Mouse (Mus musculus): ENCODE measurements around the gene Fam216a. TPM values are rescaled to one million over a fixed set of nuclear protein-coding genes. Genes with fewer than 3 reads are reported as not detected.
A peak's percentile ranks its signal among the peaks of the same experiment; 100 is the strongest.

Fam216a gene
- polyA plus RNA-seq, 1 experiment from 2014 or later: 13.7 TPM

DNA sequence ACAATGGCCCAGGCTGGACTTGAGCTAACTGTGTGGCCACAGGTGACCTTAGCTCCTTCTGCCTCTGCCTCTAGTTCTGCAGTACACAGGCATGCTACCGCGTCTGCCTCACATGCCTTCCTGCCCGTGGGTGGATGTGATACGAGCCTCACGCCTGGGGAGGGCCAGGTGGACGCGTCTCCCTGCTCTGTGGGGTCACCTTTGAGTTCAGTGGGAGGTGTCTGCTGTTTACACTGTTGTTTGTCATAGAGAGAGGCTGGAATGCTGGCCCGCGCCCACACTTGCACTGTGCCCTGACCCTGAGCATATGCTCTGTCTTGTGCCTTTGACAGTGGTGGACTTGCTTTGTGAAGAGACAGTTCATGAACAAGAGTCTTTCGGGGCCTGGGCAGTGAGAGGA lies 33.4 kb upstream of the Fam216a start:
- WGBS (ENCODE audit: insufficient replicate concordance): 78% methylated on average over 10 of the region's 10 CpGs
- peaks cover 36% of the 10 kb centered on the region for H3K36me3 ChIP-seq (ENCODE audit: control insufficient read depth, insufficient read depth)
- peak; percentile 74 for ATAC-seq (ENCODE audit: low read depth)

DNA sequence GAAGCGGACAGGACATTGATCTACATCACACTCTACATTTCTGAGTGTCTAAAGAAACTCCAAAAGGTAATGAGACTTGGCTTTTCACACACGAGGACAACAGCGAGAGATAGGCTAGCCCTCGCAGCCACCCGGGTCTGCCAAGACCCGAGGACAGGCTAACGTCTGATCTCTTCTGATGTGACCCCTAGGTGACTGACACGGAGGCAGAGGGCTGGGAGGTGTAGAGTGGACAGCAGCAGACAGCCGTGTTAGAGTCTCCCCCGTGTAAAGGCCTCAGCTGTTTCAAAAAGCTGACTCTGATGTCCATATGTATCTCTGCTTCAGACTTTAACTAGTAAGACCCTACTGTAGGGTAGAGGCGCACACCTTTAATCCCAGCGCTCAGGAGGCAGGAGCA lies 31.2 kb upstream of the Fam216a start:
- no peak overlapping the region for H3K9ac ChIP-seq (ENCODE audit: low read depth, low read length)
- ATAC-seq (ENCODE audit: low read depth): no peak
- 90% methylated on average over 12 of the region's 12 CpGs for WGBS (ENCODE audit: insufficient replicate concordance)
- H3K9me3 ChIP-seq (replicated peaks; ENCODE audit: control insufficient read depth, low read length): no peaks in the 10 kb centered on the region
- H3K4me1 ChIP-seq (ENCODE audit: control insufficient read depth, low read depth, low read length): no peaks in the 10 kb centered on the region
- no peak overlapping the region for H3K4me3 ChIP-seq (ENCODE audit: low read depth, low read length)
- peaks cover 41% of the 10 kb centered on the region for H3K36me3 ChIP-seq (ENCODE audit: control insufficient read depth, insufficient read depth)
- no peak overlapping the region for H3K27ac ChIP-seq (ENCODE audit: low read length)
- H3K27me3 ChIP-seq (ENCODE audit: control insufficient read depth, insufficient read depth, low read depth, low read length): no peaks in the 10 kb centered on the region
- H3K4me2 ChIP-seq (ENCODE audit: low read depth, low read length): no peak overlapping the region

More for the DNA sequence above, 33.4 kb upstream of the Fam216a start:
- Histone ChIP-seq H3K4me3 (ENCODE audit: low read depth, low read length) (no peak overlapping the region), H3K9me3 (replicated peaks; ENCODE audit: control insufficient read depth, low read length) (no peaks in the 10 kb centered on the region; the same call in 1 of the 2 replicates), H3K4me2 (ENCODE audit: low read depth, low read length) (no peak overlapping the region), H3K9ac (ENCODE audit: low read depth, low read length) (no peak overlapping the region), H3K4me1 (ENCODE audit: control insufficient read depth, low read depth, low read length) (no peaks in the 10 kb centered on the region), H3K27me3 (ENCODE audit: control insufficient read depth, insufficient read depth, low read depth, low read length) (no peaks in the 10 kb centered on the region), H3K27ac (ENCODE audit: low read length) (no peak overlapping the region)

DNA sequence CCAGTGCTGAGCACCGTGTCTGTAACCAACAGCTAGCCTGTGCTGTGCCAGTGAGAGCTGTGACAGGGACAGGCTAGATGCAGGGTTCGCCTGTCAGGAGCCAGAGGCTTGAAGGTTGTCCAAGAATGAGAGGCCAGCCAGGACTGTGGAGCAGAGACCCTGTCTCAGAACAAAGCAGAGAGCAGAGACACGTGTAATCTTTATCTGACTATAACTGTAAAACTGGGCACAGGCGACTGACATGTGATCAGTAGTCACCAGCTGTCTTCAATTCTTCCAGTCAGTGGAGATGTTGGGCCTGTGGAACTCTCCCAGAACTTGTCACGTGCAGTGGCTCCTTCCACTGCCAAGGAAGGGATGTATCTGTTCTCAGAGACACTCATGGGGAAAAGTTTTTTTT lies 30.6 kb upstream of the Fam216a start:
- no peak for ATAC-seq (ENCODE audit: low read depth)
- Histone ChIP-seq H3K4me1 (ENCODE audit: control insufficient read depth, low read depth, low read length) (no peaks in the 10 kb centered on the region), H3K9me3 (replicated peaks; ENCODE audit: control insufficient read depth, low read length) (no peaks in the 10 kb centered on the region), H3K9ac (ENCODE audit: low read depth, low read length) (no peak overlapping the region), H3K27me3 (ENCODE audit: control insufficient read depth, insufficient read depth, low read depth, low read length) (no peaks in the 10 kb centered on the region), H3K27ac (ENCODE audit: low read length) (no peak overlapping the region), H3K4me2 (ENCODE audit: low read depth, low read length) (no peak overlapping the region), H3K36me3 (ENCODE audit: control insufficient read depth, insufficient read depth) (peaks cover 41% of the 10 kb centered on the region), H3K4me3 (ENCODE audit: low read depth, low read length) (no peak overlapping the region)
- WGBS (ENCODE audit: insufficient replicate concordance): 69% methylated on average over 5 of the region's 5 CpGs

DNA sequence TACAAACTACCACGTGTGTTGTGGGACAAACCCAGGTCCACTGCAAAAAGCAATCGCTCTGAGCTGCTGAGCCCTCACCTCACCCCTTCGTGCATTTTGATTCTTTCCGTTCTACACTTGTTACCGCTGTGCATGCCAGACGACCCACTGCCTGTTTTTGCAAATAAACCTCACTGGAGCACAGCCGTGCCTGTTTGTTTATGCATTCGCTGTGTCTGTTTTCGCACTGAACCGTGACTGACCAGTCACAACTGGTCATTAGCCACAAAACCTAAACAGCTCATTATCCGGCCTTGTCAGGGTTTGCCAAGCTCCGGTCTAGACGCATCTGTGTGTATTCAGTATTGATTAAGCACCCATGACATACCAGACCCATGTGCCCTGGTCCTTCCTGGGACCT lies 30.0 kb upstream of the Fam216a start:
- Histone ChIP-seq H3K9ac (ENCODE audit: low read depth, low read length) (no peak overlapping the region), H3K4me3 (ENCODE audit: low read depth, low read length) (no peak overlapping the region), H3K4me2 (ENCODE audit: low read depth, low read length) (no peak overlapping the region), H3K36me3 (ENCODE audit: control insufficient read depth, insufficient read depth) (peaks cover 41% of the 10 kb centered on the region), H3K9me3 (replicated peaks; ENCODE audit: control insufficient read depth, low read length) (no peaks in the 10 kb centered on the region), H3K27me3 (ENCODE audit: control insufficient read depth, insufficient read depth, low read depth, low read length) (no peaks in the 10 kb centered on the region), H3K27ac (ENCODE audit: low read length) (no peak overlapping the region), H3K4me1 (ENCODE audit: control insufficient read depth, low read depth, low read length) (no peaks in the 10 kb centered on the region)
- 83% methylated on average over 13 of the region's 13 CpGs for WGBS (ENCODE audit: insufficient replicate concordance)
- ATAC-seq (ENCODE audit: low read depth): no peak

DNA sequence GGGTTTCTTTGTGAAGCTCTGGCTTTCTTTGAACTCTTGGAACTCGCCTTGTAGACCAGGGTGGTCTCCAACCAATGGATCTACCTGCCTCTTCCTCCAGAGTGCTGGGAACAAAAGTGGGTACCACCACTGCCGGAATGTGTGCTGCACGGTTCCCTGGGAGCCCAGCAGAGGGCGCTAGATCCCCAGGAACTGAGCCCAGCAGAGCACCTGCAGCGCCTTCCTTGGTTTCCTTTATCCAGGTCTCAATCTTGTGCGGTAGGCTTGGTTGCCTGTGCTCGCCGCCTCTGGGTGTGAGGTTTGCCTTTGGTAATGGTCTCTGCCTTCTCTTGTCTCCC lies 29.1 kb upstream of the Fam216a start:
- Histone ChIP-seq H3K9me3 (replicated peaks; ENCODE audit: control insufficient read depth, low read length) (no peaks in the 10 kb centered on the region), H3K4me2 (ENCODE audit: low read depth, low read length) (no peak overlapping the region), H3K36me3 (ENCODE audit: control insufficient read depth, insufficient read depth) (peaks cover 38% of the 10 kb centered on the region), H3K4me1 (ENCODE audit: control insufficient read depth, low read depth, low read length) (no peaks in the 10 kb centered on the region), H3K27me3 (ENCODE audit: control insufficient read depth, insufficient read depth, low read depth, low read length) (no peaks in the 10 kb centered on the region), H3K27ac (ENCODE audit: low read length) (no peak overlapping the region), H3K9ac (ENCODE audit: low read depth, low read length) (no peak overlapping the region), H3K4me3 (ENCODE audit: low read depth, low read length) (no peak overlapping the region)
- ATAC-seq (ENCODE audit: low read depth): no peak
- WGBS (ENCODE audit: insufficient replicate concordance): 33% methylated on average over 8 of the region's 8 CpGs

DNA sequence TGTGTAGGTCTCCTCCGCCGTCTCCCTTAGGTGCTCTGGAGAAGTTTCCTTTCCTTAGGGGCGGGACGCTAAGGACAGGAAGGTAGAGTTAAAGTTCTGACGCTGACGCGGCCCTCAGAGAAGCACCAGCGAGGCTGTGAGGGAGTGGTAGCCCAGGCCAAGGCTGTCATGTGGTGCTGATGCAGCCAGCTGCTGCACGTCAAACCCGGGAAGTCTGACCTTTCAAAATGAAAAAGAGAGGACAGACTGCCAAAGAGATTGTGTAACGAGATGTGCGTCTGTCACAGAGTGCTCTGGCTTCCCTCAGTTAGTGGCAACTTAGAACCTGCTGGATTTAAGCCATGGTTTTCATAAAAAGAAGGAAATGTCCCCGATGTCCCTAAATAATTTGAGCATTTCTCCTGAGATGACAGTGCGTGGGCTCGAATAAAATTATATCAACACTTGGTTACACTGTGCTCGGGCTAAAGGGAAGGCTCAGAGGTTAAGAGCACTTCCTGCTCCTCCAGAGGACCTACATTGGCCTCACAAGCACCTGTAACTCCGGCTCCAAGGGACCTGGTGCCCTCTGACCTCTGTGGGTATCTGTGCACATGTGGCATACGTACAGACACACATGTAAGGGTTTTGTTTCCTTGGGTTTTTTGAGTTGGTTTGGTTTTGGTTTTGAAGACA lies 28.6 kb upstream of the Fam216a start:
- Histone ChIP-seq H3K9me3 (replicated peaks; ENCODE audit: control insufficient read depth, low read length) (no peaks in the 10 kb centered on the region), H3K27ac (ENCODE audit: low read length) (no peak overlapping the region), H3K27me3 (ENCODE audit: control insufficient read depth, insufficient read depth, low read depth, low read length) (no peaks in the 10 kb centered on the region), H3K4me1 (ENCODE audit: control insufficient read depth, low read depth, low read length) (no peaks in the 10 kb centered on the region), H3K9ac (ENCODE audit: low read depth, low read length) (no peak overlapping the region), H3K4me2 (ENCODE audit: low read depth, low read length) (no peak overlapping the region), H3K4me3 (ENCODE audit: low read depth, low read length) (no peak overlapping the region), H3K36me3 (ENCODE audit: control insufficient read depth, insufficient read depth) (peaks cover 37% of the 10 kb centered on the region)
- 69% methylated on average over 18 of the region's 18 CpGs for WGBS (ENCODE audit: insufficient replicate concordance)
- ATAC-seq (ENCODE audit: low read depth): no peak

DNA sequence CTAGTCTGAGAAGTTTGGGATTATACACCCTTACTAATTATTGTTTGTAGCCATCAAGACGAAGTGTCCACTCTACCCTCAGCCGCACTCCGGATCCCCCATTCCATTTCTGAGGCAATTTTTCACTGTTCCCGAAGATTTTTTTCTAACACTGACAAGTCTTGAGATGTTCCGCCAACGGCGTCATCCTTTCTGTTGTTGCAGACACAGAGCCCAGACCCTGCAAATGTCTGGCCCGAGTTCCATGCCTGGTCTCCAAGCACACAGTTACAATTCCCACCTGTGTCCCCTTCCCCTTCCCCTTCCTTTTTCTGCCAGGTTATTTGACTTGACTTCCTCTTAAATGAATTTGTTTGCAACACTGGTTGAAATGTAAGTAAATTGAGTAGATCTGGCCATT lies 27.7 kb upstream of the Fam216a start:
- H3K27me3 ChIP-seq (ENCODE audit: control insufficient read depth, insufficient read depth, low read depth, low read length): no peaks in the 10 kb centered on the region
- no peaks in the 10 kb centered on the region; the same call in 1 of the 2 replicates for H3K4me1 ChIP-seq (ENCODE audit: control insufficient read depth, low read depth, low read length)
- peaks cover 32% of the 10 kb centered on the region for H3K36me3 ChIP-seq (ENCODE audit: control insufficient read depth, insufficient read depth)
- 85% methylated on average over 8 of the region's 8 CpGs for WGBS (ENCODE audit: insufficient replicate concordance)
- H3K4me3 ChIP-seq (ENCODE audit: low read depth, low read length): no peak overlapping the region
- H3K27ac ChIP-seq (ENCODE audit: low read length): no peak overlapping the region
- no peak overlapping the region for H3K4me2 ChIP-seq (ENCODE audit: low read depth, low read length)
- H3K9ac ChIP-seq (ENCODE audit: low read depth, low read length): no peak overlapping the region
- no peak for ATAC-seq (ENCODE audit: low read depth)
- no peaks in the 10 kb centered on the region for H3K9me3 ChIP-seq (replicated peaks; ENCODE audit: control insufficient read depth, low read length)

DNA sequence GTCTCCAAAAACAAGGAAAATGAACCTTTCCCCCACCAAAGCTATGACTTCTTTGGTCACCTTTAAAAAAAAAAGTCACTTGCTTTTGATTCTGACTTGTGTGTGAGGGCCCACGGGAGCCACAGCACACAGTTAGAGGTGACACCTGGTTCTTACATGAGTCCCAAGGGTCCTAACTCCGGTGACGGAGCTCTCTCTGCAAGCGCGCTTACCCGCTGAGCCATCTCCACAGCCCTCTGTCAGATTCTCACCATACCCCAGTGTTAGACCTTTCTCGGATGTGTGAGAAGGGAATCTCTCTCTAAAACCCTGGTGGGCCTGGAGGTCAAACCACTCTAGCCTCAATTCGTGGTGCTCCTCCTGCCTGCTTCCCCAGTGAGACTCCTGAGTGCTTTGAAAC lies 25.3 kb upstream of the Fam216a start:
- no peak for ATAC-seq (ENCODE audit: low read depth)
- H3K4me1 ChIP-seq (ENCODE audit: control insufficient read depth, low read depth, low read length): peaks cover 9% of the 10 kb centered on the region
- H3K27ac ChIP-seq (ENCODE audit: low read length): peak overlapping the region; percentile 12; the same call in 1 of the 2 replicates
- H3K4me3 ChIP-seq (ENCODE audit: low read depth, low read length): no peak overlapping the region
- WGBS (ENCODE audit: insufficient replicate concordance): 75% methylated on average over 8 of the region's 8 CpGs
- H3K36me3 ChIP-seq (ENCODE audit: control insufficient read depth, insufficient read depth): peaks cover 14% of the 10 kb centered on the region
- no peaks in the 10 kb centered on the region for H3K27me3 ChIP-seq (ENCODE audit: control insufficient read depth, insufficient read depth, low read depth, low read length)
- H3K4me2 ChIP-seq (ENCODE audit: low read depth, low read length): no peak overlapping the region
- no peaks in the 10 kb centered on the region for H3K9me3 ChIP-seq (replicated peaks; ENCODE audit: control insufficient read depth, low read length)
- H3K9ac ChIP-seq (ENCODE audit: low read depth, low read length): no peak overlapping the region

DNA sequence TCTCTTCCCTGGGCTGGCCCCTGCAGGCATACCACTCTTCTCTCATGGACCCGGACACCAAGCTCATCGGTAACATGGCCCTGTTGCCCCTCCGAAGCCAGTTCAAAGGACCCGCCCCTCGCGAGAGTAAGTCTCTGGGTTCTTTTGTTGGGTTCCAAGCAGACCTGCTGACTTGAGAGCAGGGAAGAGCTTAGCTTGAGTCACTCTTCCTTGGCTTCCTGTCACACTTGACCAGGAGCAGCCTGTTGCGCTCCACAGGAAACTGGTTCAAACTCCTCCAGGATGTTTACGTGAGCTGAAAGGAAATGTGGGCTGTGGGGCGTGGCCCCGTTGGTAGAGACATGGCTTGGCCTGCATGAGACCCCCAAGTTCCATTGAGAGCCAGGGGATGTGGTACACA lies 24.6 kb upstream of the Fam216a start:
- Histone ChIP-seq H3K4me3 (ENCODE audit: low read depth, low read length) (no peak overlapping the region), H3K4me2 (ENCODE audit: low read depth, low read length) (no peak overlapping the region), H3K27ac (ENCODE audit: low read length) (peak overlapping the region; percentile 6; the same call in 1 of the 2 replicates), H3K36me3 (ENCODE audit: control insufficient read depth, insufficient read depth) (peaks cover 9% of the 10 kb centered on the region), H3K9ac (ENCODE audit: low read depth, low read length) (no peak overlapping the region), H3K4me1 (ENCODE audit: control insufficient read depth, low read depth, low read length) (peaks cover 11% of the 10 kb centered on the region), H3K9me3 (replicated peaks; ENCODE audit: control insufficient read depth, low read length) (no peaks in the 10 kb centered on the region), H3K27me3 (ENCODE audit: control insufficient read depth, insufficient read depth, low read depth, low read length) (no peaks in the 10 kb centered on the region)
- peak; percentile 27 for ATAC-seq (ENCODE audit: low read depth)
- WGBS (ENCODE audit: insufficient replicate concordance): 44% methylated on average over 10 of the region's 10 CpGs

All from liver, embryonic 16.5 days (tissue).